Mouse (Mus musculus): ENCODE measurements at regions not wholly inside any gene's neighbourhood (a gene's known extent, or its start where the extent isn't known, plus 50 kb on each side); places are given as distances from the start of the nearest gene placed in this dataset.
A peak's percentile ranks its signal among the peaks of the same experiment; 100 is the strongest.

DNA sequence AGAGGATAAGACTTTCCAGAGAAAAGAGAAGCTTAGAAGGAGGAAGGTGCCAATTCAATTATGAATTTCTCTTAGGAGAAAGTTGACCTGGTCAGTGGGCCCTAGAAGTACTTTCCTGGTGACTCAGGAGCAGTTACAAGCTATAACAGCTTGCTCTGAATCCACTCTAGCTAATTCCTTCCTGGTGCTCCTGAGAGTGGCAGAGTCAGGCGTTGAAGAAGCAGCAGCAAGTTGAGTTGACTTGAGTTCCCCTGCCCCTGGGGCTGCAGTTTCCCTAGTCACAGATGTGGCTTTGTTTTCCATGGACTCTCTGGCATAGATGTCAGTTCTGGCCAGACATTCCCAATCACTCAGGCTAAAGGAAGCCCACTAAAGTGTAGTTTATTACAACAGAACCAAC, 85.9 kb downstream of the Osr1 start:
- Histone ChIP-seq H3K27me3 (ENCODE audit: insufficient read depth, low read length) (no peaks in the 10 kb centered on the region), H3K4me2 (ENCODE audit: low read depth, low read length) (no peak overlapping the region), H3K36me3 (ENCODE audit: insufficient read depth, low read length) (no peaks in the 10 kb centered on the region), H3K4me1 (ENCODE audit: insufficient read depth, low read length) (no peaks in the 10 kb centered on the region; the same call in 1 of the 2 replicates), H3K9me3 (ENCODE audit: low read length) (no peaks in the 10 kb centered on the region), H3K9ac (replicated peaks; ENCODE audit: low read length) (no peak overlapping the region), H3K4me3 (ENCODE audit: low read length) (no peak overlapping the region), H3K27ac (no peak overlapping the region)
- no peak for TF ChIP-seq CTCF (IDR thresholded peaks at IDR 0.05; ENCODE audit: low read depth)
- WGBS: 32% methylated on average over 1 of the region's 1 CpGs
- ATAC-seq: no peak
- no peak for DNase-seq (ENCODE audit: low spot score)

DNA sequence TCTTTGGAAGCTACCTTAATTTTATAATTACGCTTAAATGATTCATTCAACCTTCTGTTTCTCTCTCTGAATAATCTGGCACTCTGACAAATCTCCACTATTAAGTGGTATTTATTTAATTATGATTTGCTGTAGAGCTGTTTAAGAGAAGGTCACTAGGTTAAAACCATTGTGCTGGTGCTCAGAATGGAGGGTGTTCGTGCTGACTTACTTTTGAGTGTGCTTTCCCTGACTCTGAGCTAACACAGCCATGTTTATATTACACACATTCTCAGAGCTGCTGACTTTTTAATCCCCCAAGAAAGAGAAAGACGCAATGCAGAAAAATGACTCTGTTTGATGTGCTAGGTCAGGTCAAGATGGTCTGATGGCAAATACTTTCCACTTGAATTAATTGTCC, 86.4 kb downstream of the Osr1 start:
- no peaks in the 10 kb centered on the region for H3K27me3 ChIP-seq (ENCODE audit: insufficient read depth, low read length)
- no peak overlapping the region for H3K4me2 ChIP-seq (ENCODE audit: low read depth, low read length)
- no peak overlapping the region for H3K4me3 ChIP-seq (ENCODE audit: low read length)
- no peak for ATAC-seq
- H3K27ac ChIP-seq: no peak overlapping the region
- no peak overlapping the region for H3K9ac ChIP-seq (replicated peaks; ENCODE audit: low read length)
- no peaks in the 10 kb centered on the region for H3K9me3 ChIP-seq (ENCODE audit: low read length)
- 67% methylated on average over 3 of the region's 3 CpGs for WGBS
- H3K4me1 ChIP-seq (ENCODE audit: insufficient read depth, low read length): no peaks in the 10 kb centered on the region; the same call in 1 of the 2 replicates
- no peaks in the 10 kb centered on the region for H3K36me3 ChIP-seq (ENCODE audit: insufficient read depth, low read length)
- TF ChIP-seq CTCF (IDR thresholded peaks at IDR 0.05; ENCODE audit: low read depth): no peak
- no peak for DNase-seq (ENCODE audit: low spot score)

DNA sequence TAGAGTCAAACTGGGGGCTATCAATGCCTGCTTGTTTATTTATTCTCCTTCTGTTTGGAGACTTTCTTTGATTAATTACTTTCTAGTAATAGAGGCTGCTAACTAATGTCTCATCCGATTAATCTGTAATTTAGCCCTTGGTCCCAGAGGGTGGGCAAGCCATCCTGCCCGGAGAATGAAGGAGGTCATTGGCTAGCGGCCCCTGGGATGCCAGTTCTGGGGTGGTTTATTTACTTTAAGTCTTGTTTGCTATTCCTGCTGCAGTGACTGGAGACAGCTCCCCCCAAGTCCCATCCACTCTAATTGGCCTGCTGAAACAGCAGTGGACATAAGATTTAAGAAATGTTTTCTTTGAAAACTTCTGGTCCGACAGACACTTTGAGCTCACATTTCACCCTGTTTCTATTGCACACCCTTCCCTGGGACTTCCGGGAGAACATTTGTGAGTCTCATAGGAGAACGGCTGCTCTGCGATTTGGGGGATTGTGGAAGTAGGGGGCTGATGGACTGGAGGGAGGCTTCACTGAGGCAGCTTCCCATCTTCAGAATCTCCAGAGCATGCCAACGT, 87.4 kb downstream of the Osr1 start:
- no peak overlapping the region for H3K4me3 ChIP-seq (ENCODE audit: low read length)
- H3K9me3 ChIP-seq (ENCODE audit: low read length): no peaks in the 10 kb centered on the region
- TF ChIP-seq CTCF (IDR thresholded peaks at IDR 0.05; ENCODE audit: low read depth): no peak
- H3K4me1 ChIP-seq (ENCODE audit: insufficient read depth, low read length): no peaks in the 10 kb centered on the region; the same call in 1 of the 2 replicates
- ATAC-seq: no peak
- 57% methylated on average over 8 of the region's 8 CpGs for WGBS
- H3K27ac ChIP-seq: no peak overlapping the region
- H3K27me3 ChIP-seq (ENCODE audit: insufficient read depth, low read length): no peaks in the 10 kb centered on the region
- H3K9ac ChIP-seq (replicated peaks; ENCODE audit: low read length): no peak overlapping the region
- 0 out of 2 replicates have a peak overlapping the region, but pooled peaks have one; percentile 5 for H3K4me2 ChIP-seq (ENCODE audit: low read depth, low read length)
- no peaks in the 10 kb centered on the region for H3K36me3 ChIP-seq (ENCODE audit: insufficient read depth, low read length)
- DNase-seq (ENCODE audit: low spot score): no peak

DNA sequence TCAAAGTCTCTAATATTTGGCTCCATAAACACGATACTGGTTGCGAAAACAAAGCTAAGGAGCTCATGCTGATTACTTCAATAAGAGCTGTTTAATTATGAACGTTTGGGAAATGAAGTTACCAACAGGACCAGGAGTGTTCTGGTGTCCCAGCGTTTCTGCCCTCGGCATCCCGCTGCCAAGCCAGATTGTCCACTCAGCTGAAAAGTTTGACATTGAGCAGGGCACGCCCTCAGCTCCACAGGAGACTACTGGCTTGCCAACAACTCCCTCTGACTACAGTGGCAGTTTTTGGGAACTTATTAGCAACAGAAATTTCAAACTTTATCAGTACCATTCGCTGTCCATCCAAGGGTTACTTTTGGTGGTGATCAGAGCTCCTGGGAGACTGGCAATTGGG, 87.9 kb downstream of the Osr1 start:
- Histone ChIP-seq H3K4me1 (ENCODE audit: insufficient read depth, low read length) (no peaks in the 10 kb centered on the region; the same call in 1 of the 2 replicates), H3K9me3 (ENCODE audit: low read length) (no peaks in the 10 kb centered on the region), H3K27me3 (ENCODE audit: insufficient read depth, low read length) (no peaks in the 10 kb centered on the region), H3K4me3 (ENCODE audit: low read length) (no peak overlapping the region), H3K27ac (no peak overlapping the region), H3K36me3 (ENCODE audit: insufficient read depth, low read length) (no peaks in the 10 kb centered on the region), H3K9ac (replicated peaks; ENCODE audit: low read length) (no peak overlapping the region), H3K4me2 (ENCODE audit: low read depth, low read length) (0 out of 2 replicates have a peak overlapping the region, but pooled peaks have one; percentile 5)
- no peak for TF ChIP-seq CTCF (IDR thresholded peaks at IDR 0.05; ENCODE audit: low read depth)
- ATAC-seq: no peak
- DNase-seq (ENCODE audit: low spot score): peak; percentile 57
- WGBS: 51% methylated on average over 8 of the region's 8 CpGs

DNA sequence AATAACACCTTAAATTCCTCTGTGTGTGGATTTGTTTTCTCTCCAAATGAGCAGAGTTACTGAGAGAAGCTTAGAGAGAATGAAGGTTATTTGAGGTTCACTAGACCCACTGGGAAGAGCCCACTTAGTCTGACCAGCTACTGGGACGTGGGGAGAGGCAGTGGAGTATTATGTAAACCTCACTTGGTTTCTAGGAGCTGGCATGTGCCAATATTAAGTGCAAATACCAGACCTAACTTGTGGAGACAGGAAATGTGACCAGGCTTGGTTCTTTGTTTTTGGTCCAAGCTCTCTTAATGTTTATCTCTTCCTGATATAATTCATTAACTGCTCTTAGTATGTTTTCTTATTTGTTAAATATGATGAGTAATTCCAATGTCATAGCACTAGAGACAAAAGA, 90.4 kb downstream of the Osr1 start:
- TF ChIP-seq CTCF (IDR thresholded peaks at IDR 0.05; ENCODE audit: low read depth): no peak

DNA sequence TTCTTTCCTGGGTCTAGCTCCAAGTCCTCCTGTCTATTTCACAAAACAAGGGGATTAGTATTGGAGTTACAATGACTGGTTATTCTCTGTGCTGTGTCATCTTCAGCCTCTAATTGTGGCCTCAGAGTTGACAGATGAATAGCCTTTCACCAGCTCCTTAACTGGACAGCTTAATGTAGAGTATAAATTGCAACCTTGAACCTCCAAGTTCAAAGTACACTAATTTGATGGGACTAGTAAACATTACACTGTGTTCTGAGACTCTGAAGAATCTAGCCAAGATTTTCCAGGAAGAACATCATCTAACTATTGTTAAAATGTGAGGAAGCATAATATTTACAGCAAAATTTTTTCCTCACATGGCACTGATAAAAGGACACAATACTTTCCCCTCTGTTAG, 118.9 kb downstream of the Osr1 start:
- Histone ChIP-seq H3K4me1 (ENCODE audit: insufficient read depth, low read length) (no peaks in the 10 kb centered on the region), H3K36me3 (ENCODE audit: insufficient read depth, low read length) (no peaks in the 10 kb centered on the region), H3K9ac (replicated peaks; ENCODE audit: low read length) (no peak overlapping the region), H3K27me3 (ENCODE audit: insufficient read depth, low read length) (no peaks in the 10 kb centered on the region), H3K4me2 (ENCODE audit: low read depth, low read length) (no peak overlapping the region), H3K27ac (no peak overlapping the region), H3K9me3 (ENCODE audit: low read length) (no peaks in the 10 kb centered on the region), H3K4me3 (ENCODE audit: low read length) (no peak overlapping the region)
- ATAC-seq (no peak), DNase-seq (ENCODE audit: low spot score) (no peak)
- TF ChIP-seq CTCF (IDR thresholded peaks at IDR 0.05; ENCODE audit: low read depth): no peak

More for the DNA sequence above, 90.4 kb downstream of the Osr1 start:
- no peaks in the 10 kb centered on the region for H3K27me3 ChIP-seq (ENCODE audit: insufficient read depth, low read length)
- H3K4me1 ChIP-seq (ENCODE audit: insufficient read depth, low read length): no peaks in the 10 kb centered on the region; the same call in 1 of the 2 replicates
- WGBS: 54% methylated on average over 1 of the region's 1 CpGs
- H3K27ac ChIP-seq: no peak overlapping the region
- H3K4me3 ChIP-seq (ENCODE audit: low read length): no peak overlapping the region
- no peaks in the 10 kb centered on the region for H3K36me3 ChIP-seq (ENCODE audit: insufficient read depth, low read length)
- H3K9ac ChIP-seq (replicated peaks; ENCODE audit: low read length): no peak overlapping the region
- H3K4me2 ChIP-seq (ENCODE audit: low read depth, low read length): no peak overlapping the region
- no peaks in the 10 kb centered on the region for H3K9me3 ChIP-seq (ENCODE audit: low read length)
- ATAC-seq (no peak), DNase-seq (ENCODE audit: low spot score) (no peak)

- no peaks in the 10 kb centered on the region for H3K4me1 ChIP-seq (ENCODE audit: insufficient read depth, low read length)
- no peak overlapping the region for H3K4me3 ChIP-seq (ENCODE audit: low read length)
- no peaks in the 10 kb centered on the region for H3K36me3 ChIP-seq (ENCODE audit: insufficient read depth, low read length)
- DNase-seq (ENCODE audit: low spot score) (no peak), ATAC-seq (no peak)
- H3K9me3 ChIP-seq (ENCODE audit: low read length): no peaks in the 10 kb centered on the region
- 84% methylated on average over 4 of the region's 4 CpGs for WGBS
- H3K9ac ChIP-seq (replicated peaks; ENCODE audit: low read length): no peak overlapping the region
- H3K27ac ChIP-seq: no peak overlapping the region
- TF ChIP-seq CTCF (IDR thresholded peaks at IDR 0.05; ENCODE audit: low read depth): no peak
- H3K4me2 ChIP-seq (ENCODE audit: low read depth, low read length): no peak overlapping the region
- H3K27me3 ChIP-seq (ENCODE audit: insufficient read depth, low read length): no peaks in the 10 kb centered on the region
These were observed 119.6 kb downstream of the Osr1 start for GRCm38 (mm10) chr12:9689541-9689940.

All from hindbrain, postnatal 0 days (tissue).